Mouse (Mus musculus): ENCODE results near the gene Daxx. TPM values are rescaled to one million over a fixed set of nuclear protein-coding genes. Genes with fewer than 3 reads are reported as not detected.

Gene Daxx
- polyA plus RNA-seq, 1 experiment from 2014 or later = 41.8 TPM

DNA sequence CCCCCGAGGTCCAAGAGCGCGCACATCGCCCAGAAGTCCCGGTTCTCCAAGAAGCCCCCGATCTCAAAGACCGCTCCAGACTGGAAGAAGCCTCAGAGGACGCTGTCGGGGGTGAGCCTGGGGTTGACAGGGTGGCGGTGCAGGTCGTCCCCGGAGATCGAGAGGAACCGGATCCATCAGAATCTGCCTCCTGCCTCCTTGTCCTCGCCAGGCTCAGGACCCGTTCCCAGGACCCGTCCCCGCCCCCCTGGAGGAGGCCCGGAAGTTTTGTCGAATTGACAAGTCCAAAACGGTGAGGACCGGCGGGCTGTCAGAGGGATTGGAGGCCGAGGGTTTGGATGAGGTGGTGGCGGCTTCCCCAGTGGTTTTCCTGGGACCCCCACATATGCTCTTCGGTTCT, 31.8 kb downstream of the Daxx start:
- Histone ChIP-seq H3K36me3 (ENCODE audit: control insufficient read depth, insufficient read depth, low read length) (peaks cover 50% of the 10 kb centered on the region), H3K9ac (ENCODE audit: low read length) (peak overlapping the region; percentile 65), H3K4me2 (ENCODE audit: low read length) (peak overlapping the region; percentile 96), H3K9me3 (ENCODE audit: control insufficient read depth, low read length) (no peaks in the 10 kb centered on the region), H3K27ac (ENCODE audit: low read depth) (no peak overlapping the region), H3K4me1 (replicated peaks; ENCODE audit: control insufficient read depth, insufficient read depth, low read length) (peaks cover 15% of the 10 kb centered on the region), H3K27me3 (replicated peaks; ENCODE audit: control insufficient read depth, insufficient read depth, low read length) (no peaks in the 10 kb centered on the region), H3K4me3 (ENCODE audit: low read depth, low read length) (peak overlapping the region; percentile 76)
- WGBS = 3% methylated on average over 26 of the region's 26 CpGs
- no peak for DNase-seq (ENCODE audit: low spot score)
- ATAC-seq (replicated peaks; ENCODE audit: low FRiP score, low TSS enrichment, low read depth) = no peak

DNA sequence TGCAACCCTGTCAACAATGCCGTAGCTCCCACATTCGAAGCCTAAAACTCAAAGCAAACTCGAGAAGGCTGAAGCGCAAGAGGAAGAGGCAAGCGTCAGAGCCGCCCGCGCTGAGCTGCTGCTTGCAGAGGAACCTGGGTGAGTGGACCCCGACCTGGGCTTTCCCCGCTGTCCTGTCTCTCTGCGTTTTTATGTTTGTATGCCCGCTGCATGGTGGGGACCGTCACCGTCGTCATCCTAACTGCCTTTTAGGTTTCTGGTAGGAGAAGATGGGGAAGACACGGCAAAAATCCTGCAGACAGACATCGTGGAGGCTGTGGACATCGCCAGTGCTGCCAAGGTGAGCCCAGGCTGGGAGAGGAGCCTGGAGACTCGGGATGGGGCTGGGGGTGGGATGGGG, 32.2 kb downstream of the Daxx start:
- WGBS = 59% methylated on average over 19 of the region's 19 CpGs
- H3K4me2 ChIP-seq (ENCODE audit: low read length) = peak overlapping the region; percentile 96
- H3K4me1 ChIP-seq (replicated peaks; ENCODE audit: control insufficient read depth, insufficient read depth, low read length) = peaks cover 15% of the 10 kb centered on the region
- H3K4me3 ChIP-seq (ENCODE audit: low read depth, low read length) = peak overlapping the region; percentile 76
- H3K27me3 ChIP-seq (replicated peaks; ENCODE audit: control insufficient read depth, insufficient read depth, low read length) = no peaks in the 10 kb centered on the region
- H3K9me3 ChIP-seq (ENCODE audit: control insufficient read depth, low read length) = no peaks in the 10 kb centered on the region
- peaks cover 53% of the 10 kb centered on the region for H3K36me3 ChIP-seq (ENCODE audit: control insufficient read depth, insufficient read depth, low read length)
- no peak overlapping the region for H3K27ac ChIP-seq (ENCODE audit: low read depth)
- DNase-seq (ENCODE audit: low spot score) = no peak
- peak overlapping the region; percentile 65 for H3K9ac ChIP-seq (ENCODE audit: low read length)
- no peak for ATAC-seq (replicated peaks; ENCODE audit: low FRiP score, low TSS enrichment, low read depth)

DNA sequence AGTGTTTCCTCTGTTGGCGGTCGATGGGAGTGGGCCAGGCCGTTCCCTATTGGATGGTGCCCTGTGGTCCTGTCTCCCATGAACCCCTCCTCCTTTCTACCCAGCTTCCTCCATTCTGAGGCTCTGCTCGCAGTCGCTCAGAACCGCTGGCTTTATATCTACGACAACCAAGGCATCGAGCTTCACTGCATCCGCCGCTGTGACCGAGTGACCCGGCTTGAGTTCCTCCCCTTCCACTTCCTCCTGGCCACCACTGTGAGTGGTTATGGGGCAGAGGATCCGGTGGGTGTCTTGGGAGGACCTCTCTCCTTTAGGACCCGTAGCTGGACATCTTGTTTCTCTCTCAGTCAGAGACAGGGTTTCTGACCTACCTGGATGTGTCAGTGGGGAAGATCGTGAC, 34.2 kb downstream of the Daxx start:
- Histone ChIP-seq H3K36me3 (ENCODE audit: control insufficient read depth, insufficient read depth, low read length) (peaks cover 57% of the 10 kb centered on the region), H3K9me3 (ENCODE audit: control insufficient read depth, low read length) (no peaks in the 10 kb centered on the region), H3K4me1 (replicated peaks; ENCODE audit: control insufficient read depth, insufficient read depth, low read length) (peaks cover 15% of the 10 kb centered on the region), H3K4me3 (ENCODE audit: low read depth, low read length) (no peak overlapping the region), H3K27me3 (replicated peaks; ENCODE audit: control insufficient read depth, insufficient read depth, low read length) (no peaks in the 10 kb centered on the region), H3K9ac (ENCODE audit: low read length) (no peak overlapping the region), H3K27ac (ENCODE audit: low read depth) (no peak overlapping the region), H3K4me2 (ENCODE audit: low read length) (no peak overlapping the region)
- 94% methylated on average over 15 of the region's 15 CpGs for WGBS
- DNase-seq (ENCODE audit: low spot score) = no peak
- no peak for ATAC-seq (replicated peaks; ENCODE audit: low FRiP score, low TSS enrichment, low read depth)

DNA sequence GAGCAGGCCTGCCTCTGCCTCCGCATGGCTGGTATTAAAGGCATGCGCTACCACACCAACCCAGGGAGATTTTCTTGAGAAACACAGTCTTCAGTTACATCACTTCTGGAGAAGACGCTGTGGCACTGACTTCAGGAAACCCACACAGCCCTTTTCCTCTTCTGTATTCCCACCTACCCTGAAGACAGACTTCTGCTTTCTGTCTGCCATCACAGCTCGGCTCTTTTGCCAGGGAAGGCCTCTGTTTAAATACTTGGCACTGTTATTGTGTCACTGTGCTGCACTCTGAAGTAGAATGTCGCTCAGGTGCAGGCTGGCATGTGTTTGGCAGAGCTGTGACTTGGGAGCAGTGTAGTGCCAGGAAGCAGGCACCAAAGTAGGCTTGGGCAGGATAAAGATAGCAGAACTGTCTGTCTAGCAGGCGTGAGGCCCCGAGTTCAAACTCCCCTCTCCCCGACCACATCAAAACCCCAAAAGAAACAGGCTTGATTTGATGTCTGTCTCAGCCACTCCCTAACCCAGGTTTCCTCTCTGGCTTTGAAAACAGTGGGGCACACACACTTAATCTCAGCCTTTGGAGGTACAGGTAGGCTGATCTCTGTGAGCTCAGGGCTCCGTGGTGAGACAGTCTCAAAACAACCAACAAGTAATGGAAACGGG, 38.3 kb downstream of the Daxx start:
- Histone ChIP-seq H3K4me3 (ENCODE audit: low read depth, low read length) (no peak overlapping the region), H3K27me3 (replicated peaks; ENCODE audit: control insufficient read depth, insufficient read depth, low read length) (no peaks in the 10 kb centered on the region), H3K9me3 (ENCODE audit: control insufficient read depth, low read length) (no peaks in the 10 kb centered on the region), H3K4me2 (ENCODE audit: low read length) (no peak overlapping the region), H3K9ac (ENCODE audit: low read length) (no peak overlapping the region), H3K36me3 (ENCODE audit: control insufficient read depth, insufficient read depth, low read length) (peaks cover 69% of the 10 kb centered on the region), H3K4me1 (replicated peaks; ENCODE audit: control insufficient read depth, insufficient read depth, low read length) (peaks cover 20% of the 10 kb centered on the region), H3K27ac (ENCODE audit: low read depth) (no peak overlapping the region)
- no peak for ATAC-seq (replicated peaks; ENCODE audit: low FRiP score, low TSS enrichment, low read depth)
- DNase-seq (ENCODE audit: low spot score) = no peak
- WGBS = 89% methylated on average over 10 of the region's 10 CpGs

DNA sequence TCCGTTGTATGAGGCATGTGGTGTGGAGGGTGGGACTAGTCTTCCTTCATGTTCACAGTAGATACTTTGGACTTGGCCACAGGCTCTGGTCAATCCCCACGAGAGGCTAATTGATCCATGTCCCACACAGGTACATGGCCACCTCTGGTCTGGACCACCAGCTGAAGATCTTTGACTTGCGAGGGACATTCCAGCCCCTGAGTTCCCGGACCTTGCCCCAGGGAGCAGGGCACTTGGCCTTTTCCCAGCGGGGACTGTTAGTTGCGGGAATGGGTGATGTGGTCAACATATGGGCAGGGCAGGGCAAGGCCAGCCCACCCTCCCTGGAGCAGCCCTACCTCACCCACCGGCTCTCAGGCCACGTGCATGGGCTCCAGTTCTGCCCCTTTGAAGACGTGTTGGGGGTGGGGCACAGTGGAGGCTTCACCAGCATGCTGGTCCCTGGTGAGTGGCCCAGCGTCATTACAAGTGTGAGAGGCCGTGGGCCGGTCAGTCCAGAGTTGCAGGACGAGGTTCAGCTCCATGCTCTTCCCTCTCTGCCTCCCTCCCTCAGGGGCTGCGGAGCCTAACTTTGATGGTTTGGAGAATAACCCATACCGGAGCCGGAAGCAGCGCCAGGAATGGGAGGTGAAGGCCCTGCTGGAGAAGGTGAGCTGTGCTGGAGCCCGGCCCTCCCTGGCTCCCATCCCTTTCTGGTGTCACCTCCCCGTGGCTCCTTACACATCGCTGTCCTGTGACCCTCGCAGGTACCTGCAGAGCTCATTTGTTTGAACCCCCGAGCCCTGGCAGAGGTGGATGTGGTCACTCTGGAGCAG, 39.1 kb downstream of the Daxx start:
- Histone ChIP-seq H3K27ac (ENCODE audit: low read depth) (no peak overlapping the region), H3K9me3 (ENCODE audit: control insufficient read depth, low read length) (no peaks in the 10 kb centered on the region), H3K4me1 (replicated peaks; ENCODE audit: control insufficient read depth, insufficient read depth, low read length) (peaks cover 27% of the 10 kb centered on the region), H3K27me3 (replicated peaks; ENCODE audit: control insufficient read depth, insufficient read depth, low read length) (no peaks in the 10 kb centered on the region), H3K4me3 (ENCODE audit: low read depth, low read length) (no peak overlapping the region), H3K36me3 (ENCODE audit: control insufficient read depth, insufficient read depth, low read length) (peaks cover 71% of the 10 kb centered on the region), H3K9ac (ENCODE audit: low read length) (no peak overlapping the region), H3K4me2 (ENCODE audit: low read length) (no peak overlapping the region)
- 84% methylated on average over 22 of the region's 22 CpGs for WGBS
- no peak for ATAC-seq (replicated peaks; ENCODE audit: low FRiP score, low TSS enrichment, low read depth)
- DNase-seq (ENCODE audit: low spot score) = no peak

DNA sequence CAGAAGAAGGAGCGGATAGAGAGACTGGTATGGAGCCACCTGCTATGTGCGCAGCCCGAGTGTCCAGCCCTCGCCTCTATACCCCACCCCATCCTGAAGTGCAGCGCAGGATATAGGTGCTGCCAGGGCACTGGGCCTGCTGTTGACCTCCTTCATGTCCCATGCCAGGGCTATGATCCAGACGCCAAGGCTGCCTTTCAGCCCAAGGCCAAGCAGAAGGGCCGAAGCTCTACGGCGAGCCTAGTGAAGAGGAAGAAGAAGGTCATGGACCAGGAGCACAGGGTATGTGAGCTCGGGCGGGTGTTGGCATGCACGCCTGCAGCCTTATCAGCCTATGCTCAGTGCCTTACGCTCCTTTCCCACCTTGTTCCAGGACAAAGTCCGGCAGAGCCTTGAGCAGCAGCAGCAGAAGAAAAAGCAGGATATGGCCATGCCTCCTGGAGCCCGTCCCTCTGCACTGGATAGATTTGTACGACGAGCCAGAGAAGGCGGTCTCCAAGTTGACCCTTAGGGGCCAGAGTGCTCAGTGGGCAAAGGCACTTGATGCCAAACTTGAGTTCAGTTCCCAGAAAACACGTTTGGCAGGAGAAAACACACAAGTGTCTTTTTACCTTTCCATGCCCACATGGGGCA, 39.8 kb downstream of the Daxx start:
- H3K4me3 ChIP-seq (ENCODE audit: low read depth, low read length) = no peak overlapping the region
- peaks cover 71% of the 10 kb centered on the region for H3K36me3 ChIP-seq (ENCODE audit: control insufficient read depth, insufficient read depth, low read length)

DNA sequence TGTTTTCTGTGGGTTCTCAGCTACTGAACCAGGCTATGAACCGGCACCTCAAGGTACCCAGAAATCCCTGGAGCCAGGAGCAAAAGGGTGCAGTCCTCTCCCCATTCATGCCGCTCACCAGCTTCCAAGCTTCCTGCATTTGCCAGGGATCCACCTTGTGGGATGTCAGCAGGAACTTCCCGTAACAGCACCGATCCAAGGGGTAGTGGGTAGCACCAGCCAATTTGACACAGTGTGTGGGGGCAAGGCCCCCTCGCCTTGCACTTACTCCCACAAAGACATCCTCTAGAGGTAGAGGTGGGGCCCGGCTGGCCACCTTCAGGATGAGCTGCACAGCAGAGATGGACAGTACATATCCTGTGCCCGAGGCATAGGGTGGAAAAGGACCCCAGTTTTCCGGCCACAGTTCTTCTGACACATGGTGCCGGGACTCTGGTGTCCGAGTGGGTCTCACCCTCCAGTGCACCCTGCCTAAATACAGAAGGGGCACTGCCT, 41.0 kb downstream of the Daxx start:
- Histone ChIP-seq H3K4me3 (ENCODE audit: low read depth, low read length) (peak overlapping the region; percentile 45; the same call in 1 of the 2 replicates), H3K27ac (ENCODE audit: low read depth) (no peak overlapping the region), H3K4me1 (replicated peaks; ENCODE audit: control insufficient read depth, insufficient read depth, low read length) (peaks cover 41% of the 10 kb centered on the region), H3K9me3 (ENCODE audit: control insufficient read depth, low read length) (no peaks in the 10 kb centered on the region), H3K27me3 (replicated peaks; ENCODE audit: control insufficient read depth, insufficient read depth, low read length) (no peaks in the 10 kb centered on the region), H3K36me3 (ENCODE audit: control insufficient read depth, insufficient read depth, low read length) (peaks cover 66% of the 10 kb centered on the region), H3K4me2 (ENCODE audit: low read length) (peak overlapping the region; percentile 82), H3K9ac (ENCODE audit: low read length) (no peak overlapping the region)
- no peak; the same call in 1 of the 2 replicates for ATAC-seq (replicated peaks; ENCODE audit: low FRiP score, low TSS enrichment, low read depth)
- no peak for DNase-seq (ENCODE audit: low spot score)
- 78% methylated on average over 10 of the region's 10 CpGs for WGBS

More for the DNA sequence above, 39.8 kb downstream of the Daxx start:
- Histone ChIP-seq H3K4me2 (ENCODE audit: low read length) (no peak overlapping the region), H3K27me3 (replicated peaks; ENCODE audit: control insufficient read depth, insufficient read depth, low read length) (no peaks in the 10 kb centered on the region), H3K27ac (ENCODE audit: low read depth) (no peak overlapping the region), H3K4me1 (replicated peaks; ENCODE audit: control insufficient read depth, insufficient read depth, low read length) (peaks cover 34% of the 10 kb centered on the region), H3K9me3 (ENCODE audit: control insufficient read depth, low read length) (no peaks in the 10 kb centered on the region), H3K9ac (ENCODE audit: low read length) (no peak overlapping the region)
- WGBS = 80% methylated on average over 19 of the region's 19 CpGs
- DNase-seq (ENCODE audit: low spot score) (no peak), ATAC-seq (replicated peaks; ENCODE audit: low FRiP score, low TSS enrichment, low read depth) (no peak)

DNA sequence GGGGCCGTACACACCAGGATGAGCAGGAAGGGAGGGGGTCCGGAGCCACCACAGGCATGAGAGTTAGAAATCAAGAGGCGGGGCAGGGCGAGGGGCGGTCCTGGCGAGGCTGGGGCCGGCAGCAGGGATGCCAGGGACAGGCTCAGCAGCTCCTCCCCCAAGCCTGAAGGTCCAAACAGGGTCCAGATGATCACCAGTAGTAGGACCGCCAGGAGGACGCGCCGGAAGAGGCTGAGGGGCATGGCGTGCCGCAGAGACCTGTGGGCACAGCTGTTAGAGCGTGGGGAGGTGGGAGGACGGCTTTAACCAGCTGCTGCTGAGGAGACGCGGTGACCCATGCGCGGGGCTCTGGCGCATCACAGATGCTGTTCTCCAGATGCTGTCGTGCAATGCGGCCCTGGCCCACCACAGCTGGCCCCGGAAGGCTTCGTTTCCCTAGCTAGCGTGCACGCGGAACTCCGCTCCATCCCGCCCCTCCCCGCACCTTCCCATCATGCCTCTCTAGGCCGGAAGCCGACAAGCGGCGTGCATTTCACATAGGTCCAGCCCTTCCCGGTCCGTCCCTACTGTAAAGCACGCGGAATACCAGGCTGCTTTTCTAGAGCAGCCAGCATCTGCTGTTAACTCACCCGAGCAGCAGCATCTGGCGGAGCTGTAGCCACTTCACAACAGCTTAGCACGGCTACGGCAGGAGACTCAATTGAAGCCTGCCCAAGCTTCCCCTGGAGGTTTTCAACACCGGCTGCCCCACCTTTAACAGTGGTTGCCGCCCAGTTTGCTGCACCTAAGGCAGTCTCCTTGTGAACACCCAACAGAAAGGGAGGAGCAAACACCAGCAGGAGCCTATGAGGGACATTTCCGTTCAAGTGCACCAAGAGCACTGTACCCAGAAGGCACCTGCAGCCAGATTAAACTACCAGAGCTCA, 42.1 kb downstream of the Daxx start, which contains the start of gene B3galt4:
TSS of gene B3galt4 (minus strand) at position 468 of the 926 bp plus-strand sequence.
- peak; percentile 75 for ATAC-seq (replicated peaks; ENCODE audit: low FRiP score, low TSS enrichment, low read depth)
- under 1% methylated on average over 45 of the region's 45 CpGs for WGBS
- peak within 1 kb of the TSS; percentile 45 for H3K4me3 ChIP-seq (ENCODE audit: low read depth, low read length)
- H3K4me1 ChIP-seq (replicated peaks; ENCODE audit: control insufficient read depth, insufficient read depth, low read length) = peaks cover 42% of the 10 kb centered on the region
- peak within 1 kb of the TSS; percentile 55 for H3K9ac ChIP-seq (ENCODE audit: low read length)
- peaks cover 56% of the 10 kb centered on the region for H3K36me3 ChIP-seq (ENCODE audit: control insufficient read depth, insufficient read depth, low read length)
- peak; percentile 91 for DNase-seq (ENCODE audit: low spot score)
- H3K27ac ChIP-seq (ENCODE audit: low read depth) = peak within 1 kb of the TSS; percentile 92
- H3K27me3 ChIP-seq (replicated peaks; ENCODE audit: control insufficient read depth, insufficient read depth, low read length) = no peaks in the 10 kb centered on the region
- H3K9me3 ChIP-seq (ENCODE audit: control insufficient read depth, low read length) = no peaks in the 10 kb centered on the region
- peak within 1 kb of the TSS; percentile 82 for H3K4me2 ChIP-seq (ENCODE audit: low read length)
